Mouse (Mus musculus): ENCODE results near the gene Macrod2.

DNA sequence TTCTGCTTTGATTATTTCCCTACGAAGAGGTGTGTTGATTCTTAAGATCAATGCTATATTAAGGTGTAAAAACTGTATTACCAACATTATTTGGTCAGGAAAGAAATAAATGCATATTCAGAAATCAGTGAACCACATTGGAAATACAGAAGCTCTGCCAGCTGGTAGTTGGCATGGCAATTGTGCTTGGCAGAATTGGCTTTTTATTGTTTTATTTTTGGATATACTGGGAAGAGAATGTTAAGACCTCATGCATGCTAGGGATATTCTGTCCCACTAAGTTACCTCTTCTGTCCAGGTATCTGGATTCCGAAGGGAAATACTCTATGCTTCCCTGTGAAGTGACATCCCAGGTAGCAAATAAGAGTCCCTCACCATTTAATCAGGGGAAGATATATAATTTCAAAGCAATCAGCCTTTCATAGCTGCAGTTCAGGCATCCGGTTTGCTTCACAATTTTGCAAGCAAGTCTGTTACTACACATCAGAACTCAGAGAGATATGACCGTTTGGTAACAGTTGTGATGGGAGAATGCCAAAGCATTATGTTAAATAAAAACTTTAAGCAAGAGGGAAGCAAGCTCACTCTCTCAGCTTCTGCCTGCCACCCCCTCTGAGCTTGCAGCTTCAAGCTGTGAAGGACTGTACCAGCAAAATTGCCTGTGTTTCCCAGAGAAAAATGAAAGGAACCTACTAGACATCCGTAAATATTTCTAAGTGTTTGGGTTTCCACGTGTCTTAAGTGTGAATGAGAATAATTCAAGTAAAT is 1449.5 kb downstream of the Macrod2 start:
- TF ChIP-seq CTCF (IDR thresholded peaks at IDR 0.05; ENCODE audit: borderline replicate concordance, insufficient read depth, low read depth, low read length) (no peak), POLR2A (IDR thresholded peaks at IDR 0.05; ENCODE audit: borderline replicate concordance, insufficient read depth, low read length) (no peak)

All from cerebellum, adult 2 months (tissue).